Mouse (Mus musculus): ENCODE measurements around the gene Ccpg1.

Gene Ccpg1

GRCm38 (mm10) chr9:72985250-72986220 lies at the start of gene Ccpg1, which contains the start of gene Ccpg1os:
Gene Ccpg1, plus strand, starts transcription at chr9:72985429.
Gene Ccpg1os, minus strand, starts transcription at chr9:72985382.
- DNase-seq (ENCODE audit: low spot score), result peak; percentile 94

GRCm38 (mm10) chr9:72936301-72936700 lies 48.9 kb upstream of the Ccpg1 start:
- DNase-seq (ENCODE audit: low spot score), result no peak

- DNase-seq (ENCODE audit: low spot score), result no peak
Observed at GRCm38 (mm10) chr9:72943424-72943823, 41.8 kb upstream of the Ccpg1 start.

- no peak for DNase-seq (ENCODE audit: low spot score)
Observed at GRCm38 (mm10) chr9:72944286-72944685, 40.9 kb upstream of the Ccpg1 start.

- DNase-seq (ENCODE audit: low spot score), result no peak
Observed at GRCm38 (mm10) chr9:72947010-72947409, 38.2 kb upstream of the Ccpg1 start.

GRCm38 (mm10) chr9:72949572-72949971 lies 35.7 kb upstream of the Ccpg1 start:
- no peak for DNase-seq (ENCODE audit: low spot score)

- DNase-seq (ENCODE audit: low spot score), result peak; percentile 15
Observed at GRCm38 (mm10) chr9:72954746-72955145, 30.5 kb upstream of the Ccpg1 start.

- DNase-seq (ENCODE audit: low spot score), result peak; percentile 22
Observed at GRCm38 (mm10) chr9:72955546-72955945, 29.7 kb upstream of the Ccpg1 start.

- DNase-seq (ENCODE audit: low spot score), result peak; percentile 75
Observed at GRCm38 (mm10) chr9:72958521-72959450, 26.4 kb upstream of the Ccpg1 start, which contains the start of the genes Dyx1c1 and Gm44503. Gene Dyx1c1, plus strand, starts transcription at chr9:72958785. Gene Gm44503, plus strand, starts transcription at chr9:72958852.

- DNase-seq (ENCODE audit: low spot score), result no peak
Observed at GRCm38 (mm10) chr9:72961346-72961745, 23.9 kb upstream of the Ccpg1 start.

GRCm38 (mm10) chr9:72961959-72962358 lies 23.3 kb upstream of the Ccpg1 start:
- DNase-seq (ENCODE audit: low spot score), result no peak

GRCm38 (mm10) chr9:72968349-72969061 lies 16.7 kb upstream of the Ccpg1 start:
- DNase-seq (ENCODE audit: low spot score), result peak; percentile 24

GRCm38 (mm10) chr9:72969874-72970273 lies 15.4 kb upstream of the Ccpg1 start:
- no peak for DNase-seq (ENCODE audit: low spot score)

GRCm38 (mm10) chr9:72972435-72972834 lies 12.8 kb upstream of the Ccpg1 start:
- no peak for DNase-seq (ENCODE audit: low spot score)

- no peak for DNase-seq (ENCODE audit: low spot score)
Observed at GRCm38 (mm10) chr9:72972984-72973383, 12.2 kb upstream of the Ccpg1 start.

- no peak for DNase-seq (ENCODE audit: low spot score)
Observed at GRCm38 (mm10) chr9:72974734-72975133, 10.5 kb upstream of the Ccpg1 start.

GRCm38 (mm10) chr9:72975242-72975641 lies 10.0 kb upstream of the Ccpg1 start:
- no peak for DNase-seq (ENCODE audit: low spot score)

GRCm38 (mm10) chr9:72983066-72983465 lies 2.2 kb upstream of the Ccpg1 start:
- no peak for DNase-seq (ENCODE audit: low spot score)

GRCm38 (mm10) chr9:72987703-72988102 lies 2.5 kb downstream of the Ccpg1 start:
- no peak for DNase-seq (ENCODE audit: low spot score)

- no peak for DNase-seq (ENCODE audit: low spot score)
Observed at GRCm38 (mm10) chr9:72988706-72989105, 3.5 kb downstream of the Ccpg1 start.

GRCm38 (mm10) chr9:72991420-72991819 lies 6.2 kb downstream of the Ccpg1 start:
- no peak for DNase-seq (ENCODE audit: low spot score)

GRCm38 (mm10) chr9:72992576-72992975 lies 7.3 kb downstream of the Ccpg1 start:
- no peak for DNase-seq (ENCODE audit: low spot score)
